ENCODE assay signal across 7 mouse cellular contexts in the genomic region with DNA sequence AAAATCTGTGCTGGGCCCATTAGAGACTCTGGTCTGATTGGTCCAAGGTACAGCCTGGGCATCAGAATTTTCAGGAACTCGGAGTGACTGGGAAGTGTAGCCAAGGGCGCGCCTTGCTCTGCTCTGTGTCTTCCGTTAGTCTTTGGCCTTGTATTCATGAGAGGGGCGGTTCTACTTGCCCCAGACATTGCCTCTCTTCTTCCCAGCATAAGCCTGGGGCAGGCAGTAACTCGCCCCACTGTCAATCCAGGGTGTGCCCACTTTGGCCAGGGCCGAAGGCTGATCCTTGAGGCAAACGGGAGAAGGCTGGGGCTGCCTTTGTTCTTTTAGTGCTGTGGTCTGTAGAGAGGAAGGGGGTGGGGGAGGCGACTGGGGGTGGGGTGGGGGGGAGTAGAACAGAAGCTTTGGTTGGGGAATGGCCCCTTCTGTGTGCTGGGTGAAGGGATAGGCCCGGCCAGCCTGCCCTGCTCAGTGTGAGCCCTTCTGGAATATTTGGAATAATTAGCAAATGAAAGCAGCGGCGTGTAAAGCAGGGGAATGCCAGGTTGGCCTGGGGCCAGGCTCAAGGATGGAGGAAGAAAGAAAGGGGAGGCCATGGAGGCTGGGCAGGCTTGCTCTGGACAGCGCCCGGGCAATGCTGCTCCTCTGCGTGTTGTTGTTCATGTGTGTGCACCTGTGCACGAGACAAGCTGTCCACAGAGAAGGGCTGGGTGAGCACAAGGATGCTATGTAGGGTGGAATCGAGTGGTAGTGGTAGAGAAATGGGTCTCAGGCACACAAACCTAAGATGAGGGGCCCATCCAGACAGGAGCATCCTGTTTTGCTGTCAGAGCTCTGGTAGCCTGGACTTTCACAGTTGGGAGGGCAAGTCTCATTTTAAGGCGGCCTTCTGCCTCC. TPM values are rescaled to one million over a fixed set of nuclear protein-coding genes. Genes with fewer than 3 reads are reported as not detected.
DNase-seq lines count a peak whose midpoint lies in the region; ATAC-seq and TF ChIP-seq lines count a peak whose summit lies in the region.

No protein-coding gene starts in this region.

- H3K9me3 ChIP-seq in forebrain, postnatal 0 days (ENCODE audit: low read length) = no peaks in the 10 kb centered on the region
- H3K9me3 ChIP-seq in limb, embryonic 15.5 days = no peaks in the 10 kb centered on the region
- H3K9me3 ChIP-seq in stomach, embryonic 16.5 days (replicated peaks; ENCODE audit: control insufficient read depth, low read length) = no peaks in the 10 kb centered on the region

- ATAC-seq in forebrain, postnatal 0 days = peak; percentile 83
- ATAC-seq in limb, embryonic 15.5 days (ENCODE audit: insufficient number of reproducible peaks, low FRiP score, low TSS enrichment, low read depth) = no peak
- no peak for ATAC-seq in stomach, embryonic 16.5 days (ENCODE audit: insufficient read depth, low FRiP score)

- peak; percentile 69 for DNase-seq in right cerebral cortex, postnatal 4 days
- DNase-seq in right cerebral cortex, postnatal 36 days (ENCODE audit: low spot score in 2 of 2) = no peak
- peak; percentile 76 for DNase-seq in forebrain, postnatal 0 days
- no peak for DNase-seq in left cerebral cortex, adult 18-20 months (ENCODE audit: low spot score in 2 of 2)
- no peak for DNase-seq in left cerebral cortex, postnatal 14 days (ENCODE audit: low spot score in 2 of 2)

- H3K27me3 ChIP-seq in forebrain, postnatal 0 days (ENCODE audit: insufficient read depth, low read length) = peaks cover under 1% of the 10 kb centered on the region; the same call in 1 of the 2 replicates
- peaks cover 18% of the 10 kb centered on the region for H3K27me3 ChIP-seq in limb, embryonic 15.5 days
- H3K27me3 ChIP-seq in stomach, embryonic 16.5 days (ENCODE audit: control insufficient read depth, insufficient read depth, low read length) = peaks cover 13% of the 10 kb centered on the region

- no peak overlapping the region for H3K4me3 ChIP-seq in forebrain, postnatal 0 days (ENCODE audit: low read depth, low read length)
- H3K4me3 ChIP-seq in limb, embryonic 15.5 days = no peak overlapping the region
- H3K4me3 ChIP-seq in stomach, embryonic 16.5 days (replicated peaks; ENCODE audit: low read length) = no peak overlapping the region

- TF ChIP-seq CTCF in forebrain, postnatal 0 days (IDR thresholded peaks at IDR 0.05; ENCODE audit: low read depth) = no peak

- WGBS in forebrain, postnatal 0 days = 20% methylated on average over 18 of the region's 18 CpGs
- 40% methylated on average over 18 of the region's 18 CpGs for WGBS in limb, embryonic 15.5 days
- WGBS in stomach, embryonic 16.5 days = 51% methylated on average over 18 of the region's 18 CpGs

- no peaks in the 10 kb centered on the region for H3K36me3 ChIP-seq in forebrain, postnatal 0 days (ENCODE audit: insufficient read depth)
- H3K36me3 ChIP-seq in limb, embryonic 15.5 days = no peaks in the 10 kb centered on the region
- no peaks in the 10 kb centered on the region for H3K36me3 ChIP-seq in stomach, embryonic 16.5 days (ENCODE audit: control insufficient read depth, insufficient read depth, low read length)

- H3K4me1 ChIP-seq in forebrain, postnatal 0 days (ENCODE audit: insufficient read depth) = 0 out of 2 replicates have a peak, but pooled peaks cover 5% of the 10 kb centered on the region
- H3K4me1 ChIP-seq in limb, embryonic 15.5 days = peaks cover 22% of the 10 kb centered on the region
- peaks cover 19% of the 10 kb centered on the region for H3K4me1 ChIP-seq in stomach, embryonic 16.5 days (ENCODE audit: control insufficient read depth, insufficient read depth, low read length)

- H3K27ac ChIP-seq in forebrain, postnatal 0 days (ENCODE audit: low read depth, low read length) = peak overlapping the region; percentile 59
- H3K27ac ChIP-seq in limb, embryonic 15.5 days = no peak overlapping the region
- H3K27ac ChIP-seq in stomach, embryonic 16.5 days (ENCODE audit: low read length) = no peak overlapping the region

- no peak overlapping the region for H3K4me2 ChIP-seq in forebrain, postnatal 0 days (ENCODE audit: low read depth)
- H3K4me2 ChIP-seq in limb, embryonic 15.5 days = no peak overlapping the region
- H3K4me2 ChIP-seq in stomach, embryonic 16.5 days (ENCODE audit: low read depth, low read length) = no peak overlapping the region

- peak overlapping the region; percentile 11; the same call in 1 of the 2 replicates for H3K9ac ChIP-seq in forebrain, postnatal 0 days
- 0 out of 2 replicates have a peak overlapping the region, but pooled peaks have one; percentile 17 for H3K9ac ChIP-seq in limb, embryonic 15.5 days
- peak overlapping the region; percentile 33; the same call in 1 of the 2 replicates for H3K9ac ChIP-seq in stomach, embryonic 16.5 days (ENCODE audit: low read length)

- intact Hi-C loops in left cerebral cortex, postnatal 14 days (cut with DNase I) = no loop called here

RNA-seq across cellular contexts. Expression of a gene that starts 5.6 kb away (rescaled TPM):
- total RNA-seq in forebrain, postnatal 0 days (2014; rRNA removed) = 24.8 and 37.6 TPM in 2 replicates
- polyA plus RNA-seq in forebrain, postnatal 0 days (2015; fragmentation: Nextera tagmentation; extraction: Ambion mirVana) = 15.7 and 19.9 TPM in 2 replicates
- polyA plus RNA-seq in limb, embryonic 15.5 days (2015; fragmentation: Nextera tagmentation; extraction: Ambion mirVana) = 0.15 and 0.19 TPM in 2 replicates
- 0.39 and 0.41 TPM in 2 replicates for polyA plus RNA-seq in stomach, embryonic 16.5 days (2015; fragmentation: Nextera tagmentation; extraction: Ambion mirVana)
- total RNA-seq in left cerebral cortex, adult 18-20 months (2021) = 1 to 10 TPM; 3.8 to 3.9 TPM
- 1 to 10 TPM; 4.2 to 5.5 TPM for total RNA-seq in left cerebral cortex, postnatal 14 days (2021)

RNA-seq across cellular contexts. Expression of a gene that starts 22.5 kb away (rescaled TPM):
- 91.9 and 103 TPM in 2 replicates for total RNA-seq in forebrain, postnatal 0 days (2014; rRNA removed)
- polyA plus RNA-seq in forebrain, postnatal 0 days (2015; fragmentation: Nextera tagmentation; extraction: Ambion mirVana) = 133 and 144 TPM in 2 replicates
- polyA plus RNA-seq in limb, embryonic 15.5 days (2015; fragmentation: Nextera tagmentation; extraction: Ambion mirVana) = 66.2 and 73.8 TPM in 2 replicates
- polyA plus RNA-seq in stomach, embryonic 16.5 days (2015; fragmentation: Nextera tagmentation; extraction: Ambion mirVana) = 56.8 and 58.4 TPM in 2 replicates
- total RNA-seq in left cerebral cortex, adult 18-20 months (2021) = 100 to 1,000 TPM in 1 of 2 experiments, 10 to 100 TPM in 1; 91.1 to 103 TPM
- 100 to 1,000 TPM in 1 of 2 experiments, 10 to 100 TPM in 1; 92.7 to 115 TPM for total RNA-seq in left cerebral cortex, postnatal 14 days (2021)

RNA-seq across cellular contexts. Expression of a gene that starts 48.8 kb away (rescaled TPM):
- not detected in 2 replicates for total RNA-seq in forebrain, postnatal 0 days (2014; rRNA removed)
- 0.20 and 0.36 TPM in 2 replicates for polyA plus RNA-seq in forebrain, postnatal 0 days (2015; fragmentation: Nextera tagmentation; extraction: Ambion mirVana)
- 0.41 and 0.62 TPM in 2 replicates for polyA plus RNA-seq in limb, embryonic 15.5 days (2015; fragmentation: Nextera tagmentation; extraction: Ambion mirVana)
- polyA plus RNA-seq in stomach, embryonic 16.5 days (2015; fragmentation: Nextera tagmentation; extraction: Ambion mirVana) = 0.26 and 0.45 TPM in 2 replicates
- total RNA-seq in left cerebral cortex, adult 18-20 months (2021) = not detected
- total RNA-seq in left cerebral cortex, postnatal 14 days (2021) = under 1 TPM in 1 of 2 experiments, not detected in 1; 0.18 TPM

RNA-seq across cellular contexts. Expression of a gene that starts 55.5 kb away (rescaled TPM):
- total RNA-seq in forebrain, postnatal 0 days (2014; rRNA removed) = 18.5 and 24.5 TPM in 2 replicates
- polyA plus RNA-seq in forebrain, postnatal 0 days (2015; fragmentation: Nextera tagmentation; extraction: Ambion mirVana) = 42.4 and 51.3 TPM in 2 replicates
- polyA plus RNA-seq in limb, embryonic 15.5 days (2015; fragmentation: Nextera tagmentation; extraction: Ambion mirVana) = 108 and 109 TPM in 2 replicates
- polyA plus RNA-seq in stomach, embryonic 16.5 days (2015; fragmentation: Nextera tagmentation; extraction: Ambion mirVana) = 85.5 and 89.4 TPM in 2 replicates
- total RNA-seq in left cerebral cortex, adult 18-20 months (2021) = 10 to 100 TPM; 76.5 to 78.4 TPM
- 10 to 100 TPM; 52.0 to 56.4 TPM for total RNA-seq in left cerebral cortex, postnatal 14 days (2021)

Comparison
In these comparisons a context has a peak if more than half of its experiments do, and no peak if none do; other contexts are left out.
1. DNase-seq: peak in right cerebral cortex, postnatal 4 days (single experiment) and forebrain, postnatal 0 days (single experiment); none in right cerebral cortex, postnatal 36 days (0 of 2), left cerebral cortex, adult 18-20 months (0 of 2) and left cerebral cortex, postnatal 14 days (0 of 2).
2. Peak in every context shown above with its lines, with median percentiles within 50 percentile points of each other: H3K9ac ChIP-seq.